Mouse (Mus musculus) spleen, adult 2 months (tissue): ENCODE measurements around the gene Muc4.

Experiments used
- CTCF ChIP-seq: fragments of 200-500 bp; IDR thresholded peaks from 2 replicates; pipeline ENCODE4 v1.5.1; 2011; ENCODE audit warnings: mild to moderate bottlenecking, inconsistent platforms; ENCODE audit not compliant: insufficient read depth, insufficient read length, insufficient replicate concordance; ENCODE audit errors: extremely low read depth
- POLR2A ChIP-seq: fragments of 200-500 bp; IDR thresholded peaks from 2 replicates; pipeline ENCODE4 v1.6.1; 2011; ENCODE audit warnings: low read depth, low read length, inconsistent platforms

- TF ChIP-seq CTCF (no peak), POLR2A (no peak)
These were observed 49.2 kb downstream of the Muc4 start for GRCm38 (mm10) chr16:32784840-32785239.
